Mouse (Mus musculus) heart, postnatal 4 days (tissue): ENCODE measurements around the gene Pabpc4l. TPM values are rescaled to one million over a fixed set of nuclear protein-coding genes. Genes with fewer than 3 reads are reported as not detected.
"Not testable (repeated sequence)": the region's sequence is repeated elsewhere in the genome, so short reads cannot be mapped to it uniquely, and the experiment has no call there.

Experiments used
- DNase-seq: peaks from one replicate; pipeline ENCODE4 v3.0.0; 2021
- total RNA-seq, 2 experiments: library from RNA; stranded (reverse); gene quantifications; 2 replicates each; pipeline ENCODE4 v1.2.3; 2021

Gene Pabpc4l
- 1 to 10 TPM; 4.4 to 4.5 TPM for total RNA-seq

DNA sequence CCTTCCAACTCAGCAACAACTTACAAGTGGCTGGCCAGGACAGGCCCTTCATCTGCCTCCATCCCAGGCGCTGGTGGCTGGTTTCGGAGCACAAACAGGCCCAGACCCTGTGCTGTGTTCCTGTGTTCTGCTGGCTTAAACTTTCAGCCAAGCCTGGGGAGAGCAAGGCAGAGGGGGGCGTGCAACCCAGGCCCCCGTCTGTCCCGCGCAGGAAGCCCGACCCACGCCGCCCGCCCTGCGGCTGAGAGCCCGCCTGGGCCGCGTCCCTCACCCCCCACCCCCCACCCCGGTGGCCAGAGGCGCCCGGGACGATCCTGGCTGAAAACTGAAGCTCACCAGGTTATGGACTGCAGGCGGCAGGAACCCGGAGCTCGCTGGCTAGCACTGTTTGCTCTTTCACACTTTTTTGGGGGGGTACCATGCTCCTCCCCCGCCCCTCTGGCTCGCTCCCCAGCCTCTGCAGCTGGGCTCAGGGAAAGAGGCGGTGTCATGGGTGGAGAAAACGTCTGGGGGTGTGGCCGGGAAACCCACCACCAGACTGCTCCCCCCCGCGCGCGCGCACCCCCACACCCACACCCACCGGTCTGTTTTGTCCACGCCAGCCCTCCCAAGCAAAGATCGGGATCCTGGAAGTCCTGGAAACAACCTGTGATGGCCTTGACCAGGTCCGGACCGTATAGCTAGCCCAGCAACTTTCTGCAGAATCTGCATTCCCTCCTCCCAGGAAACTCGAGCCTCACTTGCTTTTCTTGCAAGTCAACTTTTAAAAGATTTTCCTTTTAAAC is at the start of gene Pabpc4l:
Gene Pabpc4l (minus strand): TSS at position 739 of the 785 bp plus-strand sequence.
- DNase-seq: peak; percentile 70

DNA sequence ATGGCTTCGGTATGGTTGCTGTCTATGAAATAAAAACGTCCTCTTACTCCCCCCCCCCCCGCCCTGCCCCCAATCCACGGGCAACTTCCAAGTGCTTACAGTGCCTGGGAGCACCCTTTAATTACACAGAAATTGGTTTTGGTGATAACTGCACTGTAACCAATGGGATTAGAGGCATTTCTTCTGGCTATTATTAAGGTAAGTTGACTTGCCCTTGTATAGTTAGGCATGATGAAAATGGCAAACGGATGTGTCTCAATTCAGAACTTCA is 42.9 kb upstream of the Pabpc4l start:
- no peak for DNase-seq

DNA sequence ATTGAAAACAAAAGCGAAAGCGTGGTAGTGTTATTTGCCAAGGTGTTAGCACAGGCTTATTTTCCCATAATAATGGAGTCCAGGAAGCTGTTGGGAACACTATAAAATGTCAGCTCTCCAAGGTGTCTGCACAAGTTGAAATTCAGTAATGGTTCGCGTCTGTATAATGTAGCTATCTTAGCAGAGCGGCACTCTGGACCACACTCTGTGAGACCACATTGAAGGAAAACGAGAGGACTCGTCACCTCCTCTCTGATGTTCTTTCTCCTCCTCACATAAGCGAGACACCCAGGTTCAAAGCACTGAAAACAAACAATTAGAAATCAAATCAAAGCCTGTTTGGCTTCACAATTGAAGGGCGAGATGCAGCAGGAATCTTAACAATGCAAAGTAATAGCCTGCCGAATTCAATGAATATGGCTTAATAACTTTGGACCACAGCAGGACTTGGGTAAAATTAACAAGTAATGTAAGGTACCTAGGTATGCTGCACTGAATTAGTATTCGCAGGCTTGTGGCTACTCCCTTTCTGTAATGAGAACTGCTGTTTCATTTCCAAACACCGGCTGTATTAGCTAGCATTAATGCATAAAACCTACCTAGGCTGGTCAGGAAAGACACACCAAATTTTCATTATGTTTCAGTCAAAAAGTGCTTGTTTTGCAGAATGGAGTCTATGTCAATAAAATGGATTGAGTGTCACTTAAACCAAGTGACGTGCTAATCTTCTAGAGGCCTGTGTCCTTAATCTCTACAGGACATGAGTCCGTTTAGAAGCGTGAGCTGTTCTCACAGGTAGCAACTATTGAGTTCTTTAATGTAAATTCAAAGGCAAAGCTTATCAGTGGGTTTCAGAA is 42.3 kb upstream of the Pabpc4l start:
- DNase-seq: no peak

DNA sequence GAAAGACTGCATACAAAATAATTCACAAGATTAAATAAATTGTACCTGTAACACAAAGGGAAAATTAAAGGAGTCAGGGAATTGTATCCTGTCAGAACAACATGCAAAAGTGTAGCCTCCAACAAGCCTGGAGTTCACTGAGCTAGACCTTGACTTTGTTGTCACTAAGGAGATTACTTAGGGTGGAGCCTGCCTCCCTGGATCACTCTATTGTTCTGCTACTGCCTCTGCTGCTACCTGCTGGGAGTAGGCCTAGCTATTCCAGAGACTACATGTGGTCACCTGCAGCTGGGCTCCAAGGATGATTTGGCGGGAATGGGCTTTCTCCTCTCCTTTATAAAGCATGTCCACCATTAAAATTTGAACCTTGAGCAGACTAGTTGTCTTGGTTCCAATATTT is 38.1 kb upstream of the Pabpc4l start:
- not testable (repeated sequence) for DNase-seq

DNA sequence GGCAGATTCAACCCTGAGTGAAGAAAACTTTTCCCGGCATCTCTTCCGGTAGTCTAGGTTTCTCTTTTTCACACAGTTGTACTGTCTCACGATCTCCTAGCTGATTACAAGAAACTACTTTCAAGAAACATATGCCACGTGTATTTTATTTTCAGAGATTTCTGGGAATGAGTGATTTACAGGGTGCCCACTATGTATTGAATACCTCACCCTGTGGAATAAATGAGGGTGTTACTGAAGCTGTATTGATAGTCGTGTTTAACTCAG is 180 bp upstream of the Pabpc4l start:
- no peak for DNase-seq

- DNase-seq: no peak
These were observed 16.6 kb downstream of the Pabpc4l start for GRCm38 (mm10) chr3:46431416-46431815.
